Mouse (Mus musculus): ENCODE results near the gene Gstm6. TPM values are rescaled to one million over a fixed set of nuclear protein-coding genes. Genes with fewer than 3 reads are reported as not detected.
"Not testable (repeated sequence)": the region's sequence is repeated elsewhere in the genome, so short reads cannot be mapped to it uniquely, and the experiment has no call there.

The Gstm6 gene
- polyA plus RNA-seq, 1 experiment from 2014 or later: 14.8 TPM

DNA sequence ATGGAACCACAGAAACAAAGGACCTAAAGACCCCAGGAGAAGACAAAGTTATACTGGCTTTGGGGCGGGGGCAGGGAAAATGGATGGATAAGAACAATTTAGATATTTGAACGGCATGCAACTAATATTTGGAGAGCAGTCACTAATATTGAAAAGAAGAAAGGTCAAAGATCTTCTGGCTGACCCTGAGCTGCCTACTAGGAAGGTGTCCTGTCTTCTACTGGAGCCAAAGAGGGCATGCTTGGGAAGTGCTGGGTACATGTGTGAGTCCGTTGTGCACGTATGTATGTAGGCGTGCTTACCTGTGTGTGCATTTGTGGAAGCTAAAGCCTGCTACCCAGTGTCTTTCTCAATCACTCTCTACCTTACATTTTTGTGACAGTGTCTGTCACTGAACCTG, 23.1 kb upstream of the Gstm6 start:
- no peak overlapping the region for H3K9ac ChIP-seq
- H3K4me1 ChIP-seq (replicated peaks): peaks cover 5% of the 10 kb centered on the region; the same call in 1 of the 2 replicates
- H3K36me3 ChIP-seq: no peaks in the 10 kb centered on the region
- ATAC-seq (ENCODE audit: low read depth): no peak
- no peak overlapping the region for H3K27ac ChIP-seq (replicated peaks)
- no peaks in the 10 kb centered on the region for H3K9me3 ChIP-seq
- WGBS: 97% methylated on average over 5 of the region's 5 CpGs
- H3K4me3 ChIP-seq: no peak overlapping the region
- H3K4me2 ChIP-seq: no peak overlapping the region
- H3K27me3 ChIP-seq: no peaks in the 10 kb centered on the region

DNA sequence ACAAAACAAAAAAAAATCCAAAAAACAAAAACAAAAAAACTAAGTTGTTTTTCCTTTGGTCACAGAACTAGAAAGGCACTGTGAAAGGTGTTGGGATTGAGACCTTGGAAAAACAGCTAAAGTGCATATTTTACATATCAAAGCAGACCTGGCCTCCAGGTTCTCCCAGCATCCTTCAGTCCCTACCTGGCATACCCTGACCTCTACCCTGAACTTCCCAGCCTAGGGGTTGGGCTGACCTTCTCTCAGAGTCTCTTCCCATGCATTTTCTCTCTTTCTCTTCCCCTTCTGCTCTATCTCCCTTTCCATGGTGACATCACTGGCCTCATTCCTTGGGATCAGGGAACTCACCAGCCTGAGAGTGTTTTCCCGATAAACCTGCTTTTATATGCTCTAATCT, 22.0 kb upstream of the Gstm6 start:
- H3K4me1 ChIP-seq (replicated peaks): peaks cover 5% of the 10 kb centered on the region; the same call in 1 of the 2 replicates
- WGBS: 90% methylated on average over 1 of the region's 1 CpGs

DNA sequence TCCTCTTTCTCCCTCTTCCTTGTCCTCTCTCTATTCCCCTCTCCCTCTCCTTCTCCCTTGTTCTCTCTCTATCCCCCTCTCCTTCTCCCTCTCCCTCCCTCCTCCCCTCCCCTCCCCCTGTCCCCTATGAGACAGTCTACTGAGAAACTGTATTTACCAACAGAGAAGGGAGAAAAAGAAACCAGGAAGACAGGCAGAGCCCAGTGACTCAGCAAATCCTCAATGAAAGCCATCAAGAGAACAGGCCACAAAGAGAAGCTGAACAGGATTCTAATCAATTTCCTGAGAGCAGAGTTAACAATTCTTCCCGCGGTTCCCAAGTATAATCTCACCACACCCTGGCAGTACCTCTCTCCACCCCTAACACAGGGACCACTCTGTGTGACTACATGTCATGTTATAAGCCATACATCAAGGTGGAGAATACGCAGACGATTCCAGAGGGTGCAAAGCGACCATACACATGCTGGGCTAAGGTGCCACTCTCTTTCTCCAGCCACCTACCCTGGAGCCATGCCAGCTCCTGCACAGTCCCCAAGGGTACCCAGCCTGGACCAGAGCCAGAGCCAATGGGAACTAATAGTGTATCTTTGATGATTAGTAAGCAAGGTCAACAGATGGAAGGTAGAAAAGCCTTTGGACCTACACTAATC, 21.2 kb upstream of the Gstm6 start:
- H3K36me3 ChIP-seq: no peaks in the 10 kb centered on the region

More for the DNA sequence above, 22.0 kb upstream of the Gstm6 start:
- no peak overlapping the region for H3K4me3 ChIP-seq
- no peak overlapping the region for H3K4me2 ChIP-seq
- no peak for ATAC-seq (ENCODE audit: low read depth)
- no peak overlapping the region for H3K9ac ChIP-seq
- no peaks in the 10 kb centered on the region for H3K27me3 ChIP-seq
- no peaks in the 10 kb centered on the region for H3K9me3 ChIP-seq
- H3K27ac ChIP-seq (replicated peaks): no peak overlapping the region
- no peaks in the 10 kb centered on the region for H3K36me3 ChIP-seq

DNA sequence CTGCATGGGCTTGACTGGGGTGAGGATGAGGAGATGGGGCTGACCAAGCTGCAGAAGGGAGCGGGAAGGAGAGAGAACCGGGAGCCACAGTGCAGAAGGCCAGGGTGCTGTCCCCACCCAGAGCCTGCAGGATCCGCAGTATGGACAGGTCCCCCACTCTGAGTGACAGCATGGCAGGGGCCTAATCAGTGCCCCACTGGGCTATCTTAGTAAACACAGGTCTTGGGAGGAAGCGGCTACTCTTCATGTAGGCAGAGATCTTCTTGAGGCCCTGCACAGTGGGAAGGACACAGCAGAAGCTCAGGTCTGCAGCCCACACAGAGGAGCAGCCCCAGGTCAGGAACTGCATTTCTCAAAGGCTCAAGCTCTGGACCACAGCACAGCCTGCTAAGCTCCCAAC, 20.5 kb upstream of the Gstm6 start:
- no peak overlapping the region for H3K4me3 ChIP-seq
- ATAC-seq (ENCODE audit: low read depth): no peak
- WGBS: 93% methylated on average over 4 of the region's 4 CpGs
- H3K36me3 ChIP-seq: no peaks in the 10 kb centered on the region
- H3K27ac ChIP-seq (replicated peaks): no peak overlapping the region
- peaks cover 5% of the 10 kb centered on the region; the same call in 1 of the 2 replicates for H3K4me1 ChIP-seq (replicated peaks)
- no peaks in the 10 kb centered on the region for H3K27me3 ChIP-seq
- H3K9me3 ChIP-seq: no peaks in the 10 kb centered on the region
- H3K9ac ChIP-seq: no peak overlapping the region
- no peak overlapping the region for H3K4me2 ChIP-seq

More for the DNA sequence above, 21.2 kb upstream of the Gstm6 start:
- ATAC-seq (ENCODE audit: low read depth): 0 out of 2 replicates have a peak, but pooled peaks have one; percentile 36
- 70% methylated on average over 5 of the region's 5 CpGs for WGBS
- no peak overlapping the region for H3K4me3 ChIP-seq
- no peaks in the 10 kb centered on the region for H3K9me3 ChIP-seq
- H3K9ac ChIP-seq: no peak overlapping the region
- no peak overlapping the region for H3K27ac ChIP-seq (replicated peaks)
- no peaks in the 10 kb centered on the region for H3K27me3 ChIP-seq
- H3K4me1 ChIP-seq (replicated peaks): peaks cover 5% of the 10 kb centered on the region; the same call in 1 of the 2 replicates
- no peak overlapping the region for H3K4me2 ChIP-seq

DNA sequence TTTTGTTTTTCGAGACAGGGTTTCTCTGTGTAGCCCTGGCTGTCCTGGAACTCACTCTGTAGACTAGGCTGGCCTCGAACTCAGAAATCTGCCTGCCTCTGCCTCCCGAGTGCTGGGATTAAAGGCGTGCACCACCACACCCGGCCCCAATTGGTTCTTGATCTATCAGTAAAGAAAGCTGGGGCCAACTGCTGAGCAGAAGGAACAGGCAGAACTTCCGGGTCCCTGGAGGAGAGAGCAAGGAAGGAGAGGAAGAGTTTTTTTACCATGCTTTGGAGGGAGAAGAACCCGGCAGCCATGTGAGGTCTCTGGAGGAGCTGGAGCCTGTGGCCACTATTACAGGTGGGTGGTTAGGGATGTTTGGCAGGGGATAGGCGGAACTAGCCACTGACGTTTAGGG, 11.7 kb upstream of the Gstm6 start:
- H3K9ac ChIP-seq; H3K27ac ChIP-seq (replicated peaks); H3K4me2 ChIP-seq; H3K4me3 ChIP-seq; H3K4me1 ChIP-seq (replicated peaks); H3K9me3 ChIP-seq; H3K27me3 ChIP-seq; H3K36me3 ChIP-seq; ATAC-seq (ENCODE audit: low read depth): not testable (repeated sequence)
- 90% methylated on average over 9 of the region's 9 CpGs for WGBS

DNA sequence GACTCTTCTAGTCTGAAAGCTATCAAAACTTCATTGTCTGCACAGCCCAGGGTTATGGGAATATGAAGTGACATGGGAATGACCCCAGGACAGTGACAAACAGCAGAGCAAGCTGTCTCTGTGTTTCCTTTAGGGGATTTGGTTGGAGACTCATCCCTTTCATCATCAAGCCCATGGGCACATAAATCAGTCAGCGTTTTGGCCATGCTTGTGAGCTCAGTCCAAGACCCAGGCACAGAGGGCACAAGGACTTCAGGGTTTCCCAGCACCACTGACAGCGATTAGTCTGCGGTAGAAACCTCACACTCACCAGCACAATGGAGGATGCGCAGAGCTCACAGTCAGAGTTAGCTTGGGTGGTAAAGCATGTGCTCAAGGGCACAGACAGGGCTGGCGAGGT, 10.4 kb upstream of the Gstm6 start:
- H3K4me3 ChIP-seq: no peak overlapping the region
- no peak overlapping the region for H3K4me2 ChIP-seq
- H3K27me3 ChIP-seq: no peaks in the 10 kb centered on the region
- peak; percentile 50; the same call in 1 of the 2 replicates for ATAC-seq (ENCODE audit: low read depth)
- H3K36me3 ChIP-seq: no peaks in the 10 kb centered on the region
- H3K4me1 ChIP-seq (replicated peaks): no peaks in the 10 kb centered on the region
- 82% methylated on average over 5 of the region's 5 CpGs for WGBS
- H3K27ac ChIP-seq (replicated peaks): 0 out of 2 replicates have a peak overlapping the region, but pooled peaks have one; percentile 18
- H3K9me3 ChIP-seq: no peaks in the 10 kb centered on the region
- H3K9ac ChIP-seq: no peak overlapping the region

DNA sequence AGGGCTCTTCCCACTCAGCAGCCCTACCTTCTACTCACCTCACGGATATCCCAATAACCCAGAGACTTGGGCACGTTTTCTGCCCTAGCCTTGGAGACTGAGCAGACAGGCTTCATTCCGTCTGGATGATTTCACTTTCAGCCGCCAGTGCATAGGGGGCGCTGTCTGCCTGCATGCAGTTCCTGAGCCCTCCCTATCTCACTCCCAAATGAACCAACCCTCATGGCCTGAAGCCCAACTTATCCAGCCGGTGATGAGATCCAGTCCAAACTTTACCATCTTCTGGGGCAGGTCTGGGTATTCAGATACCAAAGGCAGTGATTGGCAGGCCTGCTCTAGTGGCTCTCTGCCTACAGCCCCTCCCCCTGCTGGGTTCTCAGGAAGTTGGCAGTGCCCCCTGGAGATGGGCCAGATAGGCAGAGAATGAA, 9.8 kb upstream of the Gstm6 start:
- H3K27ac ChIP-seq (replicated peaks): no peak overlapping the region
- H3K9me3 ChIP-seq: no peaks in the 10 kb centered on the region
- no peak overlapping the region for H3K9ac ChIP-seq
- 31% methylated on average over 6 of the region's 6 CpGs for WGBS
- no peaks in the 10 kb centered on the region for H3K27me3 ChIP-seq
- H3K4me3 ChIP-seq: no peak overlapping the region
- ATAC-seq (ENCODE audit: low read depth): peak; percentile 74
- H3K36me3 ChIP-seq: no peaks in the 10 kb centered on the region
- no peaks in the 10 kb centered on the region for H3K4me1 ChIP-seq (replicated peaks)
- no peak overlapping the region for H3K4me2 ChIP-seq

DNA sequence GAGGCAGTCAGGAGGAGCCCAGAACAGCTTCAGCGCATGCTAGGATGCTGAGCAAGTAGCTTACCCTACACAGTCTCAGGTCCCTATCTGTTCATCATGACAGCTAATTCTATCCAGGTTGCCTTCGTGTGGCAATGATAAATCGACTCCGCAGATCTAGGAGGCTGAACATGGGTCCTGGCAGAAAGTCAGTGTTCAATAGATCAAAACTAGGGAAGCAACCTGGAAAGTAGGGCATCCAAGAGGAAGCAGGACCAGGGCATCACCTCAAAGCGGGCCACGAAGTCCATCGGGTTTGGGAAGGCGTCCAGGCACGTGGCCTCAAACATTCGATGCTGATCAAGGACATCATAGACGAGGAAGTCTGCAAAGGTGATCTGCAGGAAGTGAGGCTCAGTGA, 7.0 kb upstream of the Gstm6 start:
- Histone ChIP-seq H3K4me2 (no peak overlapping the region), H3K36me3 (no peaks in the 10 kb centered on the region), H3K27ac (replicated peaks) (no peak overlapping the region), H3K9ac (no peak overlapping the region), H3K4me3 (no peak overlapping the region), H3K9me3 (no peaks in the 10 kb centered on the region), H3K4me1 (replicated peaks) (no peaks in the 10 kb centered on the region), H3K27me3 (no peaks in the 10 kb centered on the region)
- no peak for ATAC-seq (ENCODE audit: low read depth)
- WGBS: 87% methylated on average over 11 of the region's 11 CpGs

DNA sequence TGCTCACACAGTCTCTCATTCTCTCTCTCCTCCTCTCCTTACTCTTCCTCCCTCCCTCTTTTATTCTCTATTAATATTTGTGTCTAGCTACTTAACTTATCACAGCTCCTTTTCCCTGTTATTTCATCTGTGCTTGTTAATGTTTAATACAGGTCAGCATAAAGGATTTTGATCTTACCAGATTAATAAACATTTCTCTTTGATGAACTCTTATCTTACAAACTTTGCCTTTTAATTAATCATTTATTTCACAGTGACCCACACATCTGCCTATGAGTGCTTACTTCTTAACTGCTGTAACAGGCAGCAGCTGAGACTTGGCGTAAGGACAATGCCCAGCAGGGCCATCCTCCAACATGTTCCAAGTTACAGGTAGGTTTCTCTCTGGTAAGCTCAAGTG, 5.9 kb upstream of the Gstm6 start:
- H3K9me3 ChIP-seq: not testable (repeated sequence)
- 96% methylated on average over 1 of the region's 1 CpGs for WGBS

DNA sequence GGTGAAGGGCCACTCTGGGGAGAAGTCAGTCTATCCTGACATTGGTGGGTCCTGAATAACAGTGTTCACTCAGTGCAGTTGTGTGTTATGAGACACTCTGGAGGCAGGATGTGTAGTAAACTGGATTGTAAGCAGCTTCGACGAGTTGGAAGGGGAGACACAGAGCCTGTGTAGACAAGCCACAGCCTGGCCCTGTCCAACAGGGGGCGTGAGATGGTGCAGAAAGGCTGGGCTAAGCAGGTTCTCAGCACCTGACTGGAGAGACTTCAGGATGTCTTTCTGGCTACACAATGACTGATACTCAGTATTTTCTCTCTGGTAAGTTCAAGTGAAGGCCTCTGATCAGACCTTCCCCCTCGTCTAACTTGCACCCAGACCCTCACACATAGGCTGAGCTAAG, 2.2 kb upstream of the Gstm6 start:
- Histone ChIP-seq H3K4me1 (replicated peaks) (peaks cover 21% of the 10 kb centered on the region), H3K4me3 (no peak overlapping the region), H3K9ac (no peak overlapping the region), H3K4me2 (no peak overlapping the region), H3K9me3 (no peaks in the 10 kb centered on the region), H3K36me3 (no peaks in the 10 kb centered on the region), H3K27ac (replicated peaks) (no peak overlapping the region), H3K27me3 (no peaks in the 10 kb centered on the region)
- ATAC-seq (ENCODE audit: low read depth): no peak
- 66% methylated on average over 4 of the region's 4 CpGs for WGBS

More for the DNA sequence above, 5.9 kb upstream of the Gstm6 start:
- H3K4me2 ChIP-seq; H3K4me1 ChIP-seq (replicated peaks); H3K27ac ChIP-seq (replicated peaks); H3K27me3 ChIP-seq; ATAC-seq (ENCODE audit: low read depth); H3K9ac ChIP-seq; H3K4me3 ChIP-seq; H3K36me3 ChIP-seq: not testable (repeated sequence)

DNA sequence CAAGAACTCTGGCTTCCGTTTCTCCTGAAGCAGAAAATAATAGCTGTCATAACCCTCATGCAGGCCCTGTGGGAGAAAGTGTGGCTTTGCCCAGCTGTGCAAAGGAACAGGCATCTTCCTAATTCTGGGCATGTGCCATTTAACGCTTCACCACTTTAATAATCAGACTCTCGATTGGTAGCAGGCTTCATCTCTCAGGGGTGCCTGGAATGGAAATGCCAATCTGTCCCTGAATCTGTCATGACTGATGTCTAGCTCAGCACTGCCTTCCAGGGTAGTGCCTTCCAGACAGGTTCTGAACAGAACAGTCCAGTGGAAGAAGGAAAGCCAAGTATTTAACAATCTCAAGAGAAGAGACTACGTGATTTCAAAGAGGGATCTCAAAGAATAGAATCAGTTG, 2.3 kb downstream of the Gstm6 start:
- H3K4me1 ChIP-seq (replicated peaks): peaks cover 33% of the 10 kb centered on the region
- H3K4me3 ChIP-seq: no peak overlapping the region
- no peak overlapping the region for H3K9ac ChIP-seq
- ATAC-seq (ENCODE audit: low read depth): no peak
- no peak overlapping the region for H3K4me2 ChIP-seq
- 62% methylated on average over 4 of the region's 4 CpGs for WGBS
- no peaks in the 10 kb centered on the region for H3K36me3 ChIP-seq
- no peak overlapping the region for H3K27ac ChIP-seq (replicated peaks)
- no peaks in the 10 kb centered on the region for H3K27me3 ChIP-seq
- no peaks in the 10 kb centered on the region for H3K9me3 ChIP-seq

DNA sequence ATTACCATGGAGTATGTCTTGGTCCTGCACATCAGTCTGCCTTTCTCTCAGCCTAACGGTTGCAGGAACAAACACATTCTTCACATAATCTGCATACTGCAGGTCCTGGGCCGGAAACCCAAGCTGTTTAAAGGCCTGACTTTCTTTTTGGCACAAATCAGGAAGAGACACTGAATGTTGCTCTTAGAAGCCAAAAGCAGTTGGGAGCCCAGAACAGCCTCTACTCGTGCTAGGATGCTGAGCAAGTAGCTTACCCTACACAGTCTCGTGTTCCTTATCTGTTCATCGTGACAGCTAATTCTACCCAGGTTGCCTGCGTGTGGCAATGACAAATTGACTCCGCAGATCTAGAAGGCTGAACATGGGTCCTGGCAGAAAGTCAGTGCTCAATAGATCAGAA, 3.0 kb downstream of the Gstm6 start:
- WGBS: 80% methylated on average over 7 of the region's 7 CpGs
- Histone ChIP-seq H3K4me1 (replicated peaks) (peaks cover 33% of the 10 kb centered on the region), H3K9ac (no peak overlapping the region), H3K9me3 (no peaks in the 10 kb centered on the region), H3K4me2 (no peak overlapping the region), H3K4me3 (no peak overlapping the region), H3K36me3 (no peaks in the 10 kb centered on the region), H3K27me3 (no peaks in the 10 kb centered on the region), H3K27ac (replicated peaks) (no peak overlapping the region)
- ATAC-seq (ENCODE audit: low read depth): no peak

DNA sequence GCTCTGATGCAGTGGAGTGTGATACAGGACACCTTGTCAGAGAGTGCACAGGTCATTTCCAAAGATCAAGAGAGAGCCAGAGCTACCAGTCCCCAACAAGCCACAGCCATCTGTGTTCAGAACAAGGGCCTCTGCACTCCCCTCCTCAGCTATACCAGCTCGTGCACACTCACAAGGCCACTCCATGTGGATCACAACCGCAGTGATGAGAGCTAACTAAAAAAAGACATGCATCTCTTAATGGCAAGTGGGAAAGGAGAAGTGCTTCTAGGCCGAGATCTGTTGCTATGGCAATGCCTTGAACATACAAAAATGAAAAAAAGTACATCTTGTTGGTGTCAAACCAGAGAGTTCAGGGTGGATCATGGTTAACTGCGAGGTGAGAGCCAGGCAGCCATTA, 3.7 kb downstream of the Gstm6 start:
- Histone ChIP-seq H3K27me3 (no peaks in the 10 kb centered on the region; the same call in 1 of the 2 replicates), H3K4me2 (no peak overlapping the region), H3K4me1 (replicated peaks) (peaks cover 33% of the 10 kb centered on the region), H3K9ac (no peak overlapping the region), H3K27ac (replicated peaks) (no peak overlapping the region), H3K4me3 (no peak overlapping the region), H3K9me3 (no peaks in the 10 kb centered on the region), H3K36me3 (no peaks in the 10 kb centered on the region)
- ATAC-seq (ENCODE audit: low read depth): no peak
- WGBS: 66% methylated on average over 4 of the region's 4 CpGs
